Mouse (Mus musculus) liver (tissue): Measurements from ENCODE around the gene Fam228b.
"Not testable (repeated sequence)": the region's sequence is repeated elsewhere in the genome, so short reads cannot be mapped to it uniquely, and the experiment has no call there.

Experiments used
- DNase-seq: peaks from one replicate; pipeline ENCODE4 v3.0.0-alpha.2; 2020; ENCODE audit warnings: mixed read lengths

The Fam228b gene

GRCm38 (mm10) chr12:4768492-4769332 lies at the start of gene Fam228b, which contains the start of gene Pfn4:
Gene Fam228b, minus strand, starts transcription at chr12:4769267.
Gene Pfn4, plus strand, starts transcription at chr12:4769022.
- DNase-seq = peak; percentile 93

DNA sequence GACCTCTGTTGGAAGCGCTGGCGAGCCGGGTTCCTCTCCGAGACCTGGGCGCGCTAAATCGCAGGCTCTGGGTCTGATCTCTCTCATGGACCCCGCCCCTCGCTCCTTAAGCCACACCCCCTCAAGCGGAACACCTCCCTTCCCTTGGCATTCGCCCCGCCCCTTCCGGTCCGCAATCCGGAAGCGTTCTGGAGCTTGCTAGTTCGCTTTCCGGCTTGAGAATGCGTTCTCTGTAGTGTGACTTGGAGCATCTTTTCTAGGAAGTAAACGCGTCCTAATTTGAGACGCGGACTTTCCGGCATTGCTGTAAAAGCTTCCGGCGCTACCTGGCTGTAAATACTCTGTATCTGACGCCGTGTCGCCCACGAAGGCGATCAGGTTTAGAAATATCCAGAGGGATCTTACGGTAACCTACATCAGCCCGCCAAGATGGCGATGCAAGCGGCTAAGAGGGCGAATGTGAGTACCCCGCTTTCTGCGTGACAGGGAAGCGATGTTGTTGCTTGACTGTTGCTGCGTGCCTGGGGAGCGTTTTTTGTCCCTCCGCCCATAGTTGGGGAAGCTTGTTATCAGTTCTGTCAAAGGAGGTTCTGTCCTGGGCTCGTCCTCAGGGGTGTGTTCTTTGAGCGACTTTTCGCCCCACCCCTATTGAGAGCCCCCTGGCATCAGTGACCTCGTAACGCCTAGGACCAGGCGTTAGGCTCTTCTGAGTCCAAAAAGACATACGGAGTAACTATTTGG lies 48.5 kb upstream of the Fam228b start, which contains the start of gene Sf3b6:
TSS of gene Sf3b6 (plus strand) at position 184 of the 741 bp plus-strand sequence.
- peak; percentile 100 for DNase-seq

DNA sequence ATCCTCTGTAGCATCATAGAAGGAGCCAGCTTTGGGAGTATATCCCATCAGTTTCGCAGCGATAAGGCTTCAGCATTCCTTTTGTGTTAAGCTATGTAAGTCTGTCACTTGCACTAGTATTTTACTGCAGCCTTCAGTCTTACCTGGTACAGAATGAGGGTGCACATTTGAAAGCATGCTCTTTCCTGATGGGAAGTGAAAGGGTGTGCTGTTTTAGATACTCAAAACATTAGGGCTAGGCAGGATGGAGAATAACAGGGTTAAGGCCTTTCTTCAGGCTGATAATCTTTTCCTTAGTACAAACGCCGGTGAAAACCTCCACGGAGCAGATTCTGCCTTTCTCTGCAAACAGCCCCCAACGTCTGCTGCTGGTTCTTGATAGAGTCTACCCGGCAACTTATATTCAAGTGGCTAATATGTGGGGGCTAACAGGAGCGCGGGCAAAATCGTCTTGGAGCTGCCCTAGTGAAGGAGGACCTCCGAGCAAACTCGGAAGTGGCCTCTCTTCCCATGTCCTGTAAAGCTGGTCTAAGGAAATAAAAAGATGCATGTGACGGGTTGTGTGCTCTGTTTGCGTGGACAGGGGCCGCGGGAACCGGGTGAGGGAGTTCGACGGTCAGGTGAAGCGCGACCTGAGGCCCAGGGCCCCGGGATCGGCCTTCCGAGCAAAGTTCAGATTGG lies 47.8 kb upstream of the Fam228b start:
- no peak for DNase-seq

DNA sequence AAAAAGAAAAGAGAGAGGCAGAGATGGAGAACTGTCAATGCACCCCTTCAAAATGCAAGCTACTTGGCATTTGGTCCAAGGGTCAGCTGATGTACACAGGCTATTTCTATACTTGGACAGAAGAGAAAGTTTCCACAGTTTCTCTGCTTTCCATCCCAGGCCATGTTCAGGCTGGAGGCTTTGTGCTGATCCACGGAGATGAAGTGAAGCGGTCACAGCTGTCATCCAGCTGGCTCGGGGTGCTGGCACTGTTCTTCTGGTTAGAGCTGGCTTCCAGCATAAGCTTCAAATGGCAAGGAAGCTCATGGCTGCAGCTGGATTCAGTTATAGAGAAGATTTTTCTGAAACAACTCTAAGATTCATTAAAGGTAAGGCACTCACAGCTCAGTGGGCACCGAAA lies 44.6 kb upstream of the Fam228b start:
- DNase-seq = no peak

- no peak for DNase-seq
These were observed 42.6 kb upstream of the Fam228b start for GRCm38 (mm10) chr12:4811705-4812104.

DNA sequence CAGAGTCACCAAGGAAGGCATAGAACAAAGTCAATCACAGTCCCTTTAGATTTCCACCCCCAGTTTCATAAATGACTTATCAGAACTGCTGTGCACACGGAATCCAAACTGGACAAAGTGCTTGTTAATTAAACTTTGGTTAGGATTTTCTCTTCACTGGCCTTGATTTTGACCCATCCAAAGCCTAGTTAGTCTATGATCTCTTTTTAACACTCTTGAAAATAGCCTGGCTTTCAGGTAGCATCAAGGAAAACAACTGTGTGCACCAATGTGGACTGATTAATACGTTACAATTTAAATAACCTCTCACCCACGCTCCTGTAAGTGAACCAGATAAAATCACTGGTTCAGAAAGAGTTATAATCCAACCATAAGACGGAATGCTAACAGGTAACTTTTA lies 42.0 kb upstream of the Fam228b start:
- DNase-seq = no peak

DNA sequence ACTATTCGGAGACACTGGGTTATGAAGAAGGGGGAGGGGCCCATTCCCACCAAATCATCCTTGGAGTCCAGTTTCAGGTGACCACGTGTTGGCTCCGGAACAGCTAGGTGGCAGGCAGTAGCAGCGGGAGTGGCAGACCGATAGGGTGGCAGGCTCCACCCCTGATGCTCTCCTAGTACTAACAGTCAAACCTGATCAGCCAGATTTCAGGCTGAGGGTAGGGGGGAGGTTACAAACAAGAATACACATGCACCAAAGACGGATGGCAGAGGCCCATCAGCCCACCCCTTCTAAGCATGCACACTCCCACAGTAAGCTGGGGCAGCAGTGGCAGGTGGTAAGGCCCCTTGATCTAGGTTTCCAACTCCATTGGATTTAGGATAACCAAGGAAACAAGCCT lies 28.4 kb upstream of the Fam228b start:
- DNase-seq = not testable (repeated sequence)

GRCm38 (mm10) chr12:4793718-4794117 lies 24.7 kb upstream of the Fam228b start:
- peak; percentile 38 for DNase-seq

GRCm38 (mm10) chr12:4788128-4788527 lies 19.1 kb upstream of the Fam228b start:
- not testable (repeated sequence) for DNase-seq

DNA sequence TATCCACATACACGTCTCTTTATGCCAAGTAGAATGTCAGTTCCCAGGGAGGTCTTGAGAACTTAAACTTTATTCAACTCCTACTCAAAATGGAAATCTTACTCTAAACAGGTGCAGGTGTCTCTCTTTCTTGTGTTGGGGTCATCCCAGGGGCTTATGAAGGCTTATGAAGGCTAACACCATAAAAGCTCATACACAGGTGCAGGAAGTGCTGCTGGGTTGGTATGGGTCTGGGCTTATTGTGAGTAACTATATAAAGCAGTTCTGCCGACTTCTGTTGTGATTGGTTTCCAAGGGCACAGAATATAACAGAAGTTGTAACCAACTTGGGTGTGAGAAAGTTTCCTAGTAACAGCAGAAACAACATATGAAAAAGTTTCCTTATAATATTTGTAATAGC lies 15.4 kb upstream of the Fam228b start:
- DNase-seq = no peak

DNA sequence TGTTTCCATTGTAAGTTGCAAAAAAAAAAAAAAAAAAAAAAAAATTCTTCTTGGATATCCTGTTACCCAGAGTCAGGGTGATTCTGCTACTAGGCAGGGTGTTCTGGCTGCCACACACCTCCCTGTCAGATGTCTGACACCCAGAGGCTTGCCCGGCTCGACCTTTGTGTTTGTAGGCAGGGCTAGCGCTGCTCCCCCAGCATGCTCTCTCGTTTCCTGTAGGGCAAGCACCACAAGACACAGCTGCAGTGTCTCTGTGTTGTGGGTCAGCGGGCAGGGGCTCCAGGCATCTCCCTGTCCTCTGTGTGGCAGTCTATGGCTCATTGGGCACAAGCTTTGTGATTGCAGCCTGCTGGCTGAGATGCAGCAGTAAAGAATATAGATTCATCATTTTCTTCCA lies 14.5 kb upstream of the Fam228b start:
- DNase-seq = no peak

DNA sequence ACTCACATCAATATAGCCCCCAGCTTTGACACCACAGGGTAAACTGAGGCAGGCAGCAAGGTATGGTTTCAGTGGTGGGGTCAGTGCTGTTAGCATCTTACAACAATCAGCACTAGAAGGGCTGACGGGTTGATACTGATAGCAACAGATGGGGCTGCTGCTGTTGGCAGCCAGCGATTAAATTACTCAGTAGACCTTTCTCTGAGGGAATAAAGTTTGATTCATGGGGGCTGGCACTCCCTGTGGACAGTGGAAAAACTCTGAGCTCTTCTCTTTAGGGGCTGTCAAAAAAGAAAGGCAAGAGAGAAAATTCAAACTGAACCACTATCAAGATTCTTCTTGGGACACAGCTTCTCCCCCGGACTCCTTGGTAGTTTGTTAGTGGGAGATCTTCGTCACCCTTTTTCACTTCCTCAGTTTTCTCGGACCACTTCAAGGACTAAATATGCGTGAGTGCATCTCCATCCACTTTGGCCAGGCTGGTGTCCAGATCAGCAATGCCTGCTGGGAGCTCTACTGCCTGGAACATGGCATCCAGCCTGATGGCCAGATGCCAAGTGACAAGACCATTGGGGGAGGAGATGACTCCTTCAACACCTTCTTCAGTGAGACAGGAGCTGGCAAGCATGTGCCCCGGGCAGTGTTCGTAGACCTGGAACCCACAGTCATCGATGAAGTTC lies 12.8 kb upstream of the Fam228b start:
- not testable (repeated sequence) for DNase-seq

- no peak for DNase-seq
These were observed 12.2 kb upstream of the Fam228b start for GRCm38 (mm10) chr12:4781270-4781669.

GRCm38 (mm10) chr12:4780245-4780644 lies 11.2 kb upstream of the Fam228b start:
- no peak for DNase-seq

DNA sequence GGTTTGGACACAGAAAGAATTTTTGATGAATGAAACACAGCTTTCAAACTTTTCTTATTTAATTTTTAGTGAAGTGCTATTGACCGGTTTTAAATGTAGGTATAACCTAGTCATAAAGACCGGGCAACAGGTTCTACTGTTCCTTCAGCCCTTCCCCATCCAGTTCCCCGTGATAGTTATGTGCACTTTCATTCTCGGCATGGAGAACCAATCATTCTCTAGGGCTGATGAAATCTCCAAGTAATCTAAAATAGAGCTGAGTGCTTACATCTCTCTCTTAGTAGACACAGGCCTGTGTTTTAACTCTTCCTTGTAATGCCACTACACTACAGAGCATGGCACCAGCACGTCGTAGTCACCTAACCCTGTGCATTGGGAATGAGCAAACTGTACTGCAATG lies 8.7 kb upstream of the Fam228b start:
- no peak for DNase-seq

- no peak for DNase-seq
These were observed 6.5 kb upstream of the Fam228b start for GRCm38 (mm10) chr12:4775588-4775949.

- DNase-seq = peak; percentile 10
These were observed 6.0 kb upstream of the Fam228b start for GRCm38 (mm10) chr12:4774895-4775587.

DNA sequence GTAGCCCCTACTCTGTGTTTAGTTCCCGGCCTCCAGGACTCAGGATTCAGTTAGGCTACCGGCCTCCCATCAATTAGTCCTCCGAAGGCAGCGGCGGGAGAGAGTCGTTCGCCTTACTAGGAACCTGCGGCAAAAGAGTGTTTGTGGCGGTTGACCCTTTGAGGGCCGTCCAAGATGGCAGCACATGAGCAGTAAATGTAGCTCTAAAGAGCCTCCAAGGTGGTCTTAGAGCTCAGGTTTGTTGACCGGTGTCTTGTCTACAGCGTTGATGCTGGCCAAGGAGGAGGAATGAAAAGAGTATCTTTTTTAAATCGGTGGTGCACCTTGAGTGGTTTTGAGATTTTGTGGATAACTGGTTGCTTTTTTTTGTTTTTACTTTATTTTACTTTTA lies 261 bp upstream of the Fam228b start:
- no peak for DNase-seq

DNA sequence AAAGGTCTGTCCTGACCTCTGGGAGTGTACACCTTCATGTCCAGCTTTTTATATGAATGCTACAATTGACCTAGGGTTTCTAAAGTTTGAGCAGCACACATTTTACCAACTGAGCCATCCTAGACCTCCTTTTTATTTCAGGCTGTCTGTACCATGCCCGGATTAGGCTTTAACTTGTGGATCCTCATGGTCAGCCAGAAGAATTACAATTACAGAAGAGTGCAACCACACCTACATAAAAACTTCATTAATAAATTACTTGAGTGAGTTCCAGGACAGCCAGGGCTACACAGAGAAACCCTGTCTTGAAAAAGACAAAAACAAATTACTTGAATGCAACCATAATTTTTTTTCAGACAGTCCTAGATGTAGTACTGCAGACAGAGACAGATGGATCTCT lies 12.0 kb downstream of the Fam228b start:
- no peak for DNase-seq

- DNase-seq = not testable (repeated sequence)
These were observed 14.6 kb downstream of the Fam228b start for GRCm38 (mm10) chr12:4754451-4754850.

GRCm38 (mm10) chr12:4744486-4744885 lies 24.6 kb downstream of the Fam228b start:
- DNase-seq = no peak

DNA sequence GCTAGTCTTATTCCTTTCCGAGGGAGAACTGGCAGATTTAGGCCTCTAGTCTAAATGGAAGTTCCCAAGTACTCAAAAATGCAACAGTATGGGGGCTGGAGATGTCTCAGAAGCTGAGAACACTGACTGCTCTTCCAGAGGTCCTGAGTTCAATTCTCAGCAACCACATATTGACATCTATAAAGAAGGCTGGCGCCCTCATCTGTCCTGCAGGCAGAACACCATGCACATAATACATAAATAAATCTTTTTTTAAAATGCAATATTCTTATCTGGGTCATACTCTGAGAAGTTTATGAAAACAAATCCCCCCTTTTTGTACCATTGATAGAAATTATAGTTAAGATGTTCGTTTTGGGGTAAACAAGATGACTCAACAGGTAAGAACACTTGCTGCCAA lies 26.9 kb downstream of the Fam228b start:
- DNase-seq = no peak
